Mouse (Mus musculus) intestine, embryonic 15.5 days (tissue): ENCODE results near the gene 9130023H24Rik. TPM values are rescaled to one million over a fixed set of nuclear protein-coding genes. Genes with fewer than 3 reads are reported as not detected.

Source experiments
- ATAC-seq: fragments of 200-750 bp; cut with Nextera tagmentation; 2 replicates; pipeline ENCODE4 v1.8.0; 2017; ENCODE audit warnings: moderate TSS enrichment, moderate library complexity
- H3K27ac ChIP-seq: fragments of 300-500 bp; sonication (generic); 2 replicates; pipeline ENCODE4 v1.5.1; 2015; ENCODE audit warnings: mild to moderate bottlenecking, inconsistent platforms
- H3K27me3 ChIP-seq: fragments of 300-500 bp; sonication (generic); replicated peaks from 2 replicates; pipeline ENCODE4 v1.6.1; 2015; ENCODE audit warnings: inconsistent platforms
- H3K36me3 ChIP-seq: fragments of 300-500 bp; sonication (generic); 2 replicates; pipeline ENCODE4 v1.6.1; 2015; ENCODE audit warnings: inconsistent platforms
- H3K4me1 ChIP-seq: fragments of 300-500 bp; sonication (generic); replicated peaks from 2 replicates; pipeline ENCODE4 v1.6.1; 2015; ENCODE audit warnings: inconsistent platforms
- H3K4me2 ChIP-seq: fragments of 300-500 bp; sonication (generic); replicated peaks from 2 replicates; pipeline ENCODE4 v1.6.1; 2015; ENCODE audit warnings: mild to moderate bottlenecking, inconsistent platforms
- H3K4me3 ChIP-seq: fragments of 300-500 bp; sonication (generic); replicated peaks from 2 replicates; pipeline ENCODE4 v1.5.1; 2015; ENCODE audit warnings: inconsistent platforms
- H3K9ac ChIP-seq: fragments of 300-500 bp; sonication (generic); 2 replicates; pipeline ENCODE4 v1.6.1; 2015; ENCODE audit warnings: inconsistent platforms
- H3K9me3 ChIP-seq: fragments of 300-500 bp; sonication (generic); 2 replicates; pipeline ENCODE4 v1.6.1; 2016; ENCODE audit warnings: inconsistent platforms
- WGBS: fragments of 180-500 bp; shearing (Covaris S2); methylation state at CpG from one replicate; pipeline ENCODE4 v1.1.7; 2015; 5-methylcytosine and 5-hydroxymethylcytosine counted together
- polyA plus RNA-seq: library from polyadenylated mRNA; unstranded; fragments of >200 nt; fragmentation: Nextera tagmentation; extraction: Ambion mirVana; gene quantifications from 2 replicates; pipeline ENCODE4 v1.2.1, GENCODE M21; 2015

9130023H24Rik gene
- polyA plus RNA-seq, 1 experiment from 2014 or later, result 6.1 TPM

GRCm38 (mm10) chr7:128219952-128220351, 17.9 kb downstream of the 9130023H24Rik start:
- Histone ChIP-seq H3K9ac (no peak overlapping the region), H3K36me3 (no peaks in the 10 kb centered on the region), H3K9me3 (no peaks in the 10 kb centered on the region), H3K27me3 (no peaks in the 10 kb centered on the region), H3K4me1 (no peaks in the 10 kb centered on the region), H3K4me3 (no peak overlapping the region), H3K4me2 (no peak overlapping the region), H3K27ac (no peak overlapping the region)
- 79% methylated on average over 4 of the region's 4 CpGs for WGBS
- ATAC-seq, result no peak

DNA sequence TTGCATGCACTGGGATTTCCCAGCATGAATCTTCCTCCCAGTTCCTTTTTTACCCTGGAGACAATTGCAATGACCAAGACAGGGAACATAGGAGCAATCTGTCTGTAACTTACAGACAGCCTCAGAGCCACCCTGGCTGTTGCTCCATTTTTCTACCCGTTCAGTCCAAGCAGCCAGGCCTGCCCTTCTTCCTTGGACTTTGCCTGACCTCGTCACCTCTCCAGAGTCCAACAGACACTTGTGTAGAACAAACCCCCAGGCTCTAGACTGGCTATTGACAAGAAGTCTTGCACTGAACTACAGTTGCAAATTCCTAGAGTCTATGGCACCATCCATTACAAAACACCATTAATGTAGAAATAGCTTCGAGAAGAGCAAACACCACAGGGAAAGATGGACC, 28.0 kb downstream of the 9130023H24Rik start:
- Histone ChIP-seq H3K9ac (no peak overlapping the region), H3K27me3 (no peaks in the 10 kb centered on the region), H3K4me1 (no peaks in the 10 kb centered on the region), H3K36me3 (no peaks in the 10 kb centered on the region), H3K27ac (no peak overlapping the region), H3K4me2 (no peak overlapping the region), H3K4me3 (no peak overlapping the region), H3K9me3 (no peaks in the 10 kb centered on the region)
- WGBS, result 40% methylated on average over 3 of the region's 3 CpGs
- ATAC-seq, result no peak

GRCm38 (mm10) chr7:128208187-128208586, 29.6 kb downstream of the 9130023H24Rik start:
- WGBS, result 6% methylated on average over 4 of the region's 4 CpGs
- ATAC-seq, result 0 out of 2 replicates have a peak, but pooled peaks have one; percentile 47
- H3K4me2 ChIP-seq, result no peak overlapping the region

GRCm38 (mm10) chr7:128206152-128206551, 31.7 kb downstream of the 9130023H24Rik start, which contains the start of gene Cox6a2:
Cox6a2 (minus strand) TSS chr7:128206387.
- Histone ChIP-seq H3K27me3 (no peaks in the 10 kb centered on the region), H3K27ac (no peak within 1 kb of the TSS), H3K9me3 (no peaks in the 10 kb centered on the region), H3K9ac (no peak within 1 kb of the TSS), H3K4me3 (no peak within 1 kb of the TSS), H3K4me1 (no peaks in the 10 kb centered on the region), H3K4me2 (no peak within 1 kb of the TSS), H3K36me3 (no peaks in the 10 kb centered on the region)
- WGBS, result 79% methylated on average over 6 of the region's 6 CpGs
- ATAC-seq, result no peak

More at GRCm38 (mm10) chr7:128208187-128208586, 29.6 kb downstream of the 9130023H24Rik start:
- Histone ChIP-seq H3K36me3 (no peaks in the 10 kb centered on the region), H3K9me3 (no peaks in the 10 kb centered on the region), H3K4me1 (no peaks in the 10 kb centered on the region), H3K4me3 (no peak overlapping the region), H3K27me3 (no peaks in the 10 kb centered on the region), H3K9ac (no peak overlapping the region), H3K27ac (no peak overlapping the region)

- Histone ChIP-seq H3K4me2 (no peak overlapping the region), H3K4me3 (no peak overlapping the region), H3K4me1 (no peaks in the 10 kb centered on the region), H3K36me3 (no peaks in the 10 kb centered on the region), H3K9ac (no peak overlapping the region), H3K9me3 (no peaks in the 10 kb centered on the region), H3K27ac (no peak overlapping the region), H3K27me3 (no peaks in the 10 kb centered on the region)
- no peak for ATAC-seq
- WGBS, result 84% methylated on average over 18 of the region's 18 CpGs
Observed at GRCm38 (mm10) chr7:128205695-128206094, 32.1 kb downstream of the 9130023H24Rik start.

- no peak overlapping the region for H3K27ac ChIP-seq
- H3K9ac ChIP-seq, result no peak overlapping the region
- no peak overlapping the region for H3K4me3 ChIP-seq
- no peaks in the 10 kb centered on the region for H3K4me1 ChIP-seq
- no peaks in the 10 kb centered on the region for H3K27me3 ChIP-seq
- H3K4me2 ChIP-seq, result no peak overlapping the region
- 88% methylated on average over 8 of the region's 8 CpGs for WGBS
- H3K36me3 ChIP-seq, result no peaks in the 10 kb centered on the region
- ATAC-seq, result no peak
- H3K9me3 ChIP-seq, result no peaks in the 10 kb centered on the region
Observed at GRCm38 (mm10) chr7:128204179-128204578, 33.7 kb downstream of the 9130023H24Rik start.

DNA sequence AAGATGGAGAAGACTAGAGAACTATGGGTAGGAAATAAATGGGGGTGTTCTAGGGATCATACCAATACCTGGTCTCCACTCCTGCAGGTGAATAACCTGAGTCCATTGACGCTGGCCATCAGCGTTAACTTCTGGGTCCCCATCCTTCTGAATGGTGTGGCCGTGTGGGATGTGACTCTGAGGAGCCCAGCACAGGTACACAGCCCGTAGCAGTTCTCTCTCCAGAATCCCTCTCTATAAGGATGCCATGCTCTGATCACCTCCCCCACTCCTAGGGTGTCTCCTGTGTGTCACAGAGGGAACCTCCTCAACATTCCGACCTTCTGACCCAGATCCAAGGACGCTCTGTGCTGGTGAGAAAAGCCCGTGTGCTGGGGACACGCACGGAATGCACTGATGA, 34.8 kb downstream of the 9130023H24Rik start:
- Histone ChIP-seq H3K4me1 (no peaks in the 10 kb centered on the region), H3K27ac (no peak overlapping the region), H3K36me3 (no peaks in the 10 kb centered on the region), H3K9me3 (no peaks in the 10 kb centered on the region), H3K4me3 (no peak overlapping the region), H3K9ac (no peak overlapping the region), H3K4me2 (no peak overlapping the region), H3K27me3 (no peaks in the 10 kb centered on the region)
- 76% methylated on average over 9 of the region's 9 CpGs for WGBS
- no peak for ATAC-seq

DNA sequence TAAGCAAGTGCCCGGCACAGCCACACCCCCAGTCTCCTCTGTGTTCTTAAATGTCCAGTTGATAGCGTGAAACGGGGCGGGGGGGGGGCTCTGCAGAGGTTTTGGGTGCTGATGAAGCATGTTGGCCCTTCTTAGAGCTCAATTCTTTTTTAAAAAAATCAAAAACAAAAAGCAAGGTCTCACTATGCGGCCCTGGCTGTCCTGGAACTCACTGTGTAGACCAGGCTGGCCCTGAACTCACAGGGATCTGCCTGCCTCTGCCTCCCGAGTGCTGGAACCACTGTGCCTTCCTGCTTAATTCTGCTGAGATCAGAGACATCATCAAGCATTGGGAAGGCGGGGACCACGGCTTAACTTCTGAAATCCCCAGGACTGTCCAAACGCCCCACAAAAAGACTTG, 36.2 kb downstream of the 9130023H24Rik start:
- Histone ChIP-seq H3K36me3 (no peaks in the 10 kb centered on the region), H3K4me3 (no peak overlapping the region), H3K27me3 (no peaks in the 10 kb centered on the region), H3K9ac (no peak overlapping the region), H3K4me1 (no peaks in the 10 kb centered on the region), H3K4me2 (no peak overlapping the region), H3K9me3 (no peaks in the 10 kb centered on the region), H3K27ac (no peak overlapping the region)
- WGBS, result 89% methylated on average over 9 of the region's 9 CpGs
- ATAC-seq, result no peak

Other genes with a start within 250 kb of the 9130023H24Rik start
- gene Pycard, start 244.2 kb downstream of the 9130023H24Rik start, polyA plus RNA-seq, result 418 and 480 TPM in 2 replicates
- 0.19 and 0.53 TPM in 2 replicates for gene Trim72, start 234.1 kb downstream of the 9130023H24Rik start, polyA plus RNA-seq
- 2.1 TPM in 2 replicates for gene Itgam, start 175.4 kb downstream of the 9130023H24Rik start, polyA plus RNA-seq
- not detected in 2 replicates for gene Gm49368, start 175.3 kb downstream of the 9130023H24Rik start, polyA plus RNA-seq
- 0.58 and 0.59 TPM in 2 replicates for gene Itgax, start 108.5 kb downstream of the 9130023H24Rik start, polyA plus RNA-seq
- not detected in 2 replicates for gene Itgad, start 83.7 kb downstream of the 9130023H24Rik start, polyA plus RNA-seq
- 0.43 and 0.88 TPM in 2 replicates for gene Cox6a2, start 31.6 kb downstream of the 9130023H24Rik start, polyA plus RNA-seq
- 17.4 and 17.6 TPM in 2 replicates for gene Armc5, start 689 bp downstream of the 9130023H24Rik start, polyA plus RNA-seq
- 160 and 163 TPM in 2 replicates for gene Tgfb1i1, start 8.8 kb upstream of the 9130023H24Rik start, polyA plus RNA-seq
- 0.20 and 0.24 TPM in 2 replicates for gene Slc5a2, start 27.6 kb upstream of the 9130023H24Rik start, polyA plus RNA-seq
- 43.0 and 51.0 TPM in 2 replicates for gene BC017158, start 60.1 kb upstream of the 9130023H24Rik start, polyA plus RNA-seq
- 26.4 and 30.5 TPM in 2 replicates for gene Rgs10, start 180.7 kb upstream of the 9130023H24Rik start, polyA plus RNA-seq
- gene Tial1, start 223.7 kb upstream of the 9130023H24Rik start, polyA plus RNA-seq, result 19.9 and 24.2 TPM in 2 replicates